Mouse (Mus musculus) CD4-positive, CD25-positive, alpha-beta regulatory T cell (primary cell): Measurements from ENCODE around the gene Mfsd6. TPM values are rescaled to one million over a fixed set of nuclear protein-coding genes. Genes with fewer than 3 reads are reported as not detected.

Experiments
- polyA plus RNA-seq: library from polyadenylated mRNA; unstranded; fragments of 100-300 nt; shearing (Covaris generic); gene quantifications from one replicate; pipeline ENCODE4 v1.2.1, GENCODE M21; 2017

Mfsd6 gene
- polyA plus RNA-seq, result 17.6 TPM

DNA sequence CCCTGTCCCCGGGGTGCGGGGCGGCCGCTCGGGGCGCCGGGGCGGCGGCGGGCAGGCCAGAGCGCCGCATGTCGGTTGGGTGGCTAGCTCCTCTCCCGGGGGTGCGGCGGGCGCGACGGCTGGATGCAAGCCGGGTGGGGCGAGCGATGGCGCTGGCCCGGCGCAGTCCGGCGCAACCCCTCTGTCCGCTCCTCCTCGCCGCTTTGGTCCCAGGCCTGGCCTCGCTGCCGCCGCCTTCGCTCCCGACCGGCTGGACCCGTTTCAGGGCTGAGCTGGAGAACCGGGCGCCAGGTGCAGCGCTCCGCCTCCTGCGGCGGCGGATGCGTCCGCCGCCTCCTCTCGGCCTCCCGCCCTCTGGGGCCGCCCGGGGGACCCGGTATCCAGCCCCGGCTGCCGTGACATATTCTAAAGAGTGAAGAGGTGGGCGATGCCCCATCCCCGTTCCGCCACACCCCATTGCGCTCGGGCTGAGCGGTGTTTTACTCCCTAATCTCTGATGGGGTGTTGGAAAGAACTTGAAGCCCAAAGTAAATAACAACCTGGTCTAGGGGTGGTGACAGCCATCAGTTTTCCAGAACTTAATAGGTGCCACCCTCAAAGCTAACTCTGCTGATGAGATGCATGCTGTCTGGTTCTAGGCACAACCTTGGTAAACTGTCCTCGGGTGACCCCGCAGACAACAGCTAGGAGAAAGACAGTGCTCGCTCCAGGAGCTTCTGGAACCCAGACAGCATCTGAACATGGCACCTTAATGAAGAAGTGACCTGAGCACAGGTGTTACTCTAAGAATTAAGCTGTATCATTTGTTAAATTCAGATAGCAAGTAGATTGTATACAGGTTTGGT, at the start of gene Mfsd6:
Gene Mfsd6 (minus strand): TSS at position 407 of the 845 bp plus-strand sequence.

DNA sequence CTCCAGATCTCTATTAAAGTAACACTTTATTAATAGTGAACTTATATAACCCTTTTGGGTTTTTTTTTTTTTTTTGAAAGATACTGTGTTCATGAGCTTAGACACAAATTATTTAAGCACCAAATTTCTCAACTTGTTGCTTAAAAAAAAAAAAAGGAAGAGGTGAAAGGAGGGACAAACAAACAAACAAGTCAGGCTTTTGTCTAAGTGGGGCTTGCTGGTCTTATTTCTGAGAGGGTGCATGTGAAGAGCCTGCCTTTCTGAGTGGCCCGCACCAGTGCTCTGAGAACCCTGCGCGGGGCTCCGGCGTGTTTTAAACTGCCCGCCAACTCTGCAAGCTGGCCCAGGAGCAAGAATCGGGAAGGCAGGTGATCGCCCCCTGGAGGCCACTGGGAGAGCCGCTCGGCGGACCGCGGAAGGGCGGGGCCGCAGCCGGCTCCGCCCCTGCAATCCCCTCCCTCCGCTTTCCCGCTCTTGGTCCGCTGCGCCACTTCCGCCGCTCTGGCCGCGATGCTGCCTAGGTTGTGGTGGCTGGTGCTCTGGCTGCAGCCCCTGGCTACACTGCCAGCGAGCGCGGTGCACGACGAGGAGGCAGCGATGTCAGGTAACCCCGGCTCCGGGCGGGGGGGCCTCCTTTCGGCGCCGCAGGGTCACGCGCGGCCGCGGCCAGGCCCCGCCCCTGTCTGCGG, 96.9 kb downstream of the Mfsd6 start, which contains the start of gene Nemp2:
Gene Nemp2 (plus strand): TSS at position 456 of the 689 bp plus-strand sequence.

Other genes with a start within 250 kb of the Mfsd6 start
- 63.0 TPM for gene Nab1, start 226.8 kb downstream of the Mfsd6 start, polyA plus RNA-seq
- 31.2 TPM for gene Nemp2, start 96.8 kb downstream of the Mfsd6 start, polyA plus RNA-seq
- 112 TPM for gene Inpp1, start 90.2 kb upstream of the Mfsd6 start, polyA plus RNA-seq
- gene Hibch, start 117.5 kb upstream of the Mfsd6 start, polyA plus RNA-seq, result 22.9 TPM